Mouse (Mus musculus): ENCODE data around the gene Zfp955b. TPM values are rescaled to one million over a fixed set of nuclear protein-coding genes. Genes with fewer than 3 reads are reported as not detected.
"Not testable (repeated sequence)": the region's sequence is repeated elsewhere in the genome, so short reads cannot be mapped to it uniquely, and the experiment has no call there.

Gene Zfp955b
- 10 to 100 TPM in 2 of 3 experiments, 1 to 10 TPM in 1; 5.2 to 12.7 (median 10.7) TPM for polyA plus RNA-seq (2017; shearing (Covaris generic))

DNA sequence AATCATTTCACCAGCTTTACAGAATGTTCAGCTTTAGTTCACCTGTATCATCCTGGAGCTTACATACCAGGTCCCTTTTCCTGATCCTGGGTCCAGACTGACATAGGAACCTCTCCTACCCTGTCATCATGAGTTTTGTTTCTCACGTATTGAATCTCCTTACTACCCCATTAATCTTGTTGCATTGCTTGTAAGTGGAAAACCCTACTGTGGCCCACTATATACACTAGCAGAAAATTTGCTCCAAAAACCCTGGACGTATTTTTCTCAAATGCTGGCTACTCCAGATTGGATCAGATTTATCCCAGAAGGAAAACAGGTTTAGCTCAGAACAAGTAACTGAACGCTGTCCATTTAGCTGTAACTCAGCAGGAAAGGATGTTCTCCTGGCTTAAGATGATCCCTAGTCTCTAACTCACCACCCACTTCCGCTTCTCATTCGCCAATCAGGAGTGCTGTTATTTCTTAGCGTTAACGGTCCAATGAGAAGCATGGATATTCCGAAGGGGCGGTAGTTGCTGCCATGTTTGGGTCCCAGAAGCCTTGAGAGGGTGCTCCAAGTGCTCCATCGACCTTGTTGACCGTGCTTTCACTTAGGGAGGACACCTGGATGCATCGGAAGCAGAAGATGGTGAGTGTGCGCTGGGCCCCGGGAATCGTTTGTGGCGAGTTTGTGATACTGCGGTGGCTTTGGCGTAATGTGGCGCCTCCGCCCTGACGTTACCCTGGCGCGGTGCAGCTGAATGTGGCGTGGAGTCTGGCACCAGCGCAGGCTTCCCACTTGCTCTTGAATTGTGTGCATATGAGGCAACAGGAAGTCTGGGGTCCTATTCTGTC, at the start of gene Zfp955b:
Gene Zfp955b (plus strand): TSS at position 506 of the 837 bp plus-strand sequence.
- ATAC-seq: peak; percentile 99

DNA sequence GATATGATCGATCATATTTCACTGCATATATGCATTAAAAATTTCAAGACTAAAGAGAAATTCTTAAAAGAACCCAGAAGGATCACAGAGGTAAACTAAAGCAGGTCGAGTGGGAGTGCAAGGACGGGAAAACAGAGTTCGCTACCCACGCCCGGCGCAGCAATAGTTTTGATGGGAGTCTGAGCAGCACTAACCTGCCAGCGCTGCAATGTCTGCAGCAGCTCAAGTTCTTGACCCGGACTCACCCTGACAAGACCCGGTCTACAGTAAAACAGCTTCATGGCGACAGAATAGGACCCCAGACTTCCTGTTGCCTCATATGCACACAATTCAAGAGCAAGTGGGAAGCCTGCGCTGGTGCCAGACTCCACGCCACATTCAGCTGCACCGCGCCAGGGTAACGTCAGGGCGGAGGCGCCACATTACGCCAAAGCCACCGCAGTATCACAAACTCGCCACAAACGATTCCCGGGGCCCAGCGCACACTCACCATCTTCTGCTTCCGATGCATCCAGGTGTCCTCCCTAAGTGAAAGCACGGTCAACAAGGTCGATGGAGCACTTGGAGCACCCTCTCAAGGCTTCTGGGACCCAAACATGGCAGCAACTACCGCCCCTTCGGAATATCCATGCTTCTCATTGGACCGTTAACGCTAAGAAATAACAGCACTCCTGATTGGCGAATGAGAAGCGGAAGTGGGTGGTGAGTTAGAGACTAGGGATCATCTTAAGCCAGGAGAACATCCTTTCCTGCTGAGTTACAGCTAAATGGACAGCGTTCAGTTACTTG, 34.6 kb upstream of the Zfp955b start, which contains the start of gene Zfp955a:
Gene Zfp955a (minus strand): TSS at position 616 of the 789 bp plus-strand sequence.
- peak; percentile 99 for ATAC-seq

DNA sequence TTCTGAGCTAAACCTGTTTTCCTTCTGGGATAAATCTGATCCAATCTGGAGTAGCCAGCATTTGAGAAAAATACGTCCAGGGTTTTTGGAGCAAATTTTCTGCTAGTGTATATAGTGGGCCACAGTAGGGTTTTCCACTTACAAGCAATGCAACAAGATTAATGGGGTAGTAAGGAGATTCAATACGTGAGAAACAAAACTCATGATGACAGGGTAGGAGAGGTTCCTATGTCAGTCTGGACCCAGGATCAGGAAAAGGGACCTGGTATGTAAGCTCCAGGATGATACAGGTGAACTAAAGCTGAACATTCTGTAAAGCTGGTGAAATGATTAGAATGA, 34.1 kb upstream of the Zfp955b start:
- ATAC-seq: not testable (repeated sequence)

- ATAC-seq: no peak
These were observed 25.0 kb upstream of the Zfp955b start, which contains the start of gene Olfr63 for GRCm38 (mm10) chr17:33264376-33264775. Olfr63 (plus strand) TSS chr17:33264676.

- no peak for ATAC-seq
These were observed 20.4 kb upstream of the Zfp955b start for GRCm38 (mm10) chr17:33268907-33269306.

DNA sequence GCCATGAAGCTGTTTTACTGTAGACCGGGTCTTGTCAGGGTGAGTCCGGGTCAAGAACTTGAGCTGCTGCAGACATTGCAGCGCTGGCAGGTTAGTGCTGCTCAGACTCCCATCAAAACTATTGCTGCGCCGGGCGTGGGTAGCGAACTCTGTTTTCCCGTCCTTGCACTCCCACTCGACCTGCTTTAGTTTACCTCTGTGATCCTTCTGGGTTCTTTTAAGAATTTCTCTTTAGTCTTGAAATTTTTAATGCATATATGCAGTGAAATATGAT, 469 bp downstream of the Zfp955b start:
- ATAC-seq: peak; percentile 29

GRCm38 (mm10) chr17:33352981-33353380, 63.6 kb downstream of the Zfp955b start:
- ATAC-seq: no peak

Other genes starting within 250 kb of the Zfp955b start
- not detected for gene 4921501E09Rik, start 221.5 kb upstream of the Zfp955b start, polyA plus RNA-seq (2017; shearing (Covaris generic))
- 1 to 10 TPM; 6.0 to 7.3 (median 6.3) TPM for gene Zfp563, start 200.2 kb upstream of the Zfp955b start, polyA plus RNA-seq (2017; shearing (Covaris generic))
- not detected for gene Morc2b, start 149.9 kb upstream of the Zfp955b start, polyA plus RNA-seq (2017; shearing (Covaris generic))
- gene Olfr55, start 121.1 kb upstream of the Zfp955b start, polyA plus RNA-seq (2017; shearing (Covaris generic)): not detected
- gene Olfr239, start 98.2 kb upstream of the Zfp955b start, polyA plus RNA-seq (2017; shearing (Covaris generic)): not detected
- gene Olfr1564, start 67.9 kb upstream of the Zfp955b start, polyA plus RNA-seq (2017; shearing (Covaris generic)): not detected
- 10 to 100 TPM; 10.7 to 15.6 (median 14.2) TPM for gene Zfp955a, start 34.4 kb upstream of the Zfp955b start, polyA plus RNA-seq (2017; shearing (Covaris generic))
- gene Olfr63, start 24.9 kb upstream of the Zfp955b start, polyA plus RNA-seq (2017; shearing (Covaris generic)): under 1 TPM in 1 of 3 experiments, not detected in 2; 0.08 TPM
- 10 to 100 TPM in 2 of 3 experiments, 1 to 10 TPM in 1; 8.2 to 15.8 (median 11.6) TPM for gene Zfp81, start 69.3 kb downstream of the Zfp955b start, polyA plus RNA-seq (2017; shearing (Covaris generic))
- 10 to 100 TPM; 11.3 to 14.5 (median 12.9) TPM for gene Zfp101, start 105.1 kb downstream of the Zfp955b start, polyA plus RNA-seq (2017; shearing (Covaris generic))
- gene Actl9, start 143.4 kb downstream of the Zfp955b start, polyA plus RNA-seq (2017; shearing (Covaris generic)): not detected
- 10 to 100 TPM; 47.1 to 61.9 (median 61.1) TPM for gene Adamts10, start 234.7 kb downstream of the Zfp955b start, polyA plus RNA-seq (2017; shearing (Covaris generic))

Measured in inflammation-experienced regulatory T-cells, adult 6 months (primary cell).